Mouse (Mus musculus) right cerebral cortex, postnatal 25 days (tissue): ENCODE results near the gene Pygo2.

ENCODE experiments used
- DNase-seq: peaks from one replicate; pipeline ENCODE4 v3.0.0; 2022

Gene Pygo2

DNA sequence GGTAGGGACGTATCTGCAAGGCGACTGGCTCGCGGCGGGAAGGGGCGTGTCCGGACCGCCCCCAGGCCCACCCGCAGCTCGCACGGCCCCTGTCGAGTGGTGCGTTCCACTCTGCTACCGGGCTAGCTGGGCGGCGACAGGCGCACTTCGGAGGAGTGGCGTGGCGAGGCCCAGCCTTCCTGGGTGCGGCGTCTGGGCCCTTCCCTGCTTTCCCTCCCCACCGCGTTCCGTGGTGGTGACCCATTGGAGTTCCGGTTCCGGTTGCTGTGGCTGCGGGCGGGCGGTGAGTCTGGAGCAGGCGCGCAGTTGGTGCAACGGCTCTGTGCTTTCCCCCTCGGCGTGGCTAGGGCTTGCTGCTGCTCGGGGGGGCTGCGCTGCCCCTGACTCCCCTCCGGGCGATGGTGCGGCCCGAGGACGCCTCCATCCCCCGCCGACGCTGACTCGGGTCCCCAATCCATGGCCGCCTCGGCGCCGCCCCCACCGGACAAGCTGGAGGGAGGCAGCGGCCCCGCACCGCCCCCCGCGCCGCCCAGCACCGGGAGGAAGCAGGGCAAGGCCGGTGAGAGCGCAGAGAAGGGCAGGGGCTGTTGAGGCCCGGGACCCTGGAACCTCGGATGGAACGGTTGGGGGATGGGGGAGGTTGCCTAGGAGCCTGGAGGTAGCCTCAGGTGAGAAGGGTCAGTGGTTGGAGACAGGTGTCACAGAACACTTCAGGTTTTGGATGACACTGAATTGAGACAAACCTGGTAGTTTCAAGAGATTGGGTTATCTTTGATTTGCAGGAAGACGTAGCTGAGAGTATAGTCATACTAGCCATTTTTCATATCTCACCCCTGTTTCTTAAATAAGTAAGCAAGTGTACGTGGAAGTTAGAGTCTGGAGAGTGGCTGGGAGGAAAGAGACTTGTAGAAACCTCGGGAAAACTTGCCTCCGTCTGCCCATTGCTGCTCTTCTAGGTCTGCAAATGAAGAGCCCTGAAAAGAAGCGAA lies at the start of gene Pygo2:
Gene Pygo2, plus strand, starts transcription at position 44 of the 989 bp plus-strand sequence.
- DNase-seq = peak; percentile 98

GRCm38 (mm10) chr3:89380291-89380690 lies 49.7 kb upstream of the Pygo2 start:
- no peak for DNase-seq

DNA sequence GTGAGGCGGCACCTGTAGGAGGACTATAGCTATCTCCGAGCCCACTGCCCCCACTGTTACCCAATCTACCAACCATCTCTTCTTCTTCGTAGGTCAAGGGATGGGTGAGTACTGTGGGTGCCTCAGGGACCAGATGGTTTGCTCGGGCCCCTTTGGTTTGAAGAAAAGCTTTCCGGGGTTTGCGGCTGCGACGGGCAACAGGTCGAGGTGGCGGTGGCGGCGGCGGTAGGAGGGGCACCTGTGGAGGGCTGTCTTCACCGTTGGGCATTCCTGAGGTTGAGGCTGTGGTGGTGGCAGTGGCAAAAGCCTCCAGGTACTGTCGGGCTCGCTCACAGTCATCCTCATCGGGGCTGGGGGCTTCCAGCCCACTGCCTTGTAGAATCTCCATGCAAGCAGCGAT lies 49.3 kb upstream of the Pygo2 start:
- DNase-seq = no peak

GRCm38 (mm10) chr3:89381233-89381632 lies 48.8 kb upstream of the Pygo2 start:
- no peak for DNase-seq

DNA sequence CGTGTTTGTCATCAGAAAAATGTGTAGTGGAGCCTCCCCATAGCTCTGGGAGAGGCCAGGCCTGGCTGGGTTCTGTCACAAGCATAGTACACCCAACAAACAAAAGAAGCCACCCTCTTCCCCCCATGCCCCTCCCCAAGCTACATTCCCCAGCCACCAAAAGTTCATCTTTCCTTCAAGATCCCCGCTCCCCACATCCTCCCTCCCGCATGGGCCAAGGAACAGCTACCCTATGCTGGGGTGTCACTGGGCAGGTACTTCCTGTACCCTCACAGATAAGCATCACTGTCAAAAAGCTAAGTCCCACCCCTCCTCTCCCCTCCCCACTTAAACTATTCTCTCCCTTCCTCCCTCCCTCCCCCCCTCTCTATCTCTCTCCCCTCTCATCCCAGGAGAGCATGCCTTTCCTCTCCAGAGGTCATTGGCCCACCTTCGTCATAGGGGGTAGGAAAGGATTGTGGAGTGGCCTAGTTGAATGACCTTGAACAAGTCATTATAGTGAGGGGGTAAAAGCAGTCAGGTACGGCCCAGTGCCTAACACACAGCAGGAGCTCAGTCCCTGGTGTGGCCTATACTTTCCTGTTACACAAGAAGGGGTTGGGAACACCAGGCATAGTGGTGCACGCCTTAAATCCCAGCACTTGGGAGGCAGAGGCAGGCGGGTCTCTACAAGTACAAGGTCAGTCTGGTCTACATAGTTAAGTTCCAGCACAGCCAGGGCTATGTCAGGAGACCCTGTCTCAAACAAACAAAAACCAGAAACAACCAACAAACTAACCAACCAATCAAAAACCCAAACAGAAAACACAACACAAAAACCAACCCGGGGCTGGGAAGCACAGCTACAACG lies 47.8 kb upstream of the Pygo2 start:
- DNase-seq = no peak

DNA sequence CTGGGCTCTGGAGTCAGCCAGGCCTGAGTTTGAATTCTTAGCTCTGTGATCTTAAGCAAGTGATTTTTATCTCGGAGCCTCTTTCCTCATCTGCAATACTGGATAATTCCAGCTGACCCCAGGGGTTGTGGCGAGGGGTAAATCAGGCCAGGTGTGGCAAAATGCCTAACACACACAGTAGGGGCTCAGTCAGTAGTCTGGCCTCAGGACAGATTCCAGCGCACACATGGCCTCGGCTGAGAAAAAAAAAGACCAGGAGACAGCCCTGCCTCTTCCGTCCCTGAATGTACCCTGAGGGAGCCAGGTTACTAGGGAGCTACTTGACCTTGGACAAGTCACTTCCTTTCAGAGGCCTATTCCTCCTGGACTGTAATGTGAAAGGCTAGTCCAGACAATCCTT lies 47.1 kb upstream of the Pygo2 start:
- DNase-seq = no peak

- no peak for DNase-seq
Observed at GRCm38 (mm10) chr3:89383651-89384255, 46.3 kb upstream of the Pygo2 start.

DNA sequence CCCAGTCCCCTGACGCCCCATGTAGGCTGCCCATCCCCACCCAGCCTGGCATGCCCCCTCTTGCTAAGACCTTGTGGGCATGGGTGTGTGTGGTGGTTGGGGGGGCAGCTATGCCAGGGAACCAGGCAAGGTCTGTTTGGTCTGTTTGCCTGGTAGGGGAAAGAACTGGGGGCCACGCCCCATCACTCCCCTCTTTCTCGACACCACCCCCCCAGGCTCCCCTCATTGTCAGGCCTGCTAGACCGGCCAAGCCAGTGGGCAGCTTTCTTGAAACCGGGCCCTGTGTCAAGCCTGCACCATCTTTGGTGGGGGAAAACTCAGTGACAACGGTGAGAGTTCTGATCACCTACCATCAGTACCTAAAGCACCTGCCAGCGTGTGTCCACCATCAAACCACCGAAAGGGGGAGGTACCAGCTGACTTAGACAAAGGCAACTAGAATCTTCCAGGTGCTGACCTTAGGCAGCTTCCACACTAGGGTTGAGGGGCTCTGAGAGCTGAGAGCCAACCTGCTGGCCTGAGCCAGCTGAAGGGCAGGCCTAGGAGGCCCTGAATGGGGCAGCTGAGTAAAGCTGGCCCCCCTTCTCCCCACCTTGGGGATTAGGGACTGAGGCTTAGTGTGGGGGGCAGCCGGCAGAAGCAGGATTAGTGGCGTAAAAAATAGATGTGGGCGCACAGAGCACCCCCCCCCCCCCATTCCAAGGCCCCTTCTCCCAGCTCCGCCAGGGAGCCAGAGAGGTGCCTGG lies 45.5 kb upstream of the Pygo2 start:
- no peak for DNase-seq

DNA sequence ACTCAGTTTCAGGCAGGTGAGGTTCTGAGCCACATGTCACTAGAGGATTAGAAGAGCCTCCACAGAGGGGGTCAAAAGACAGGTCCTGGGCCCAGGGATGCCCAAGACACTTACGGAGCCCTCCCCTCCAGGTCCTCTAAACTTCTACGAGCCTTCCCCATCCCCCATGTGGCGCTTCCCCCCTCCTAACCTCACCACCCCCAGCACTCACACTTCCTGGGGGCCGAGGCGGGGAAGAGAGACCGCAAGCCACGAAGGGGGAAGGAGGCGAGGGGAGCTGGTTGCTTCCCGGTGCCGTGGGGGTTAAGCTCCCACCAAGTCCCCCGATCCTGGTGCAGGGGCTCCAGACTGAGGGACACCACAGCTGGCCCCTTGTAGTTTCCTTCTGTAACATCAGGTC lies 44.6 kb upstream of the Pygo2 start:
- no peak for DNase-seq

DNA sequence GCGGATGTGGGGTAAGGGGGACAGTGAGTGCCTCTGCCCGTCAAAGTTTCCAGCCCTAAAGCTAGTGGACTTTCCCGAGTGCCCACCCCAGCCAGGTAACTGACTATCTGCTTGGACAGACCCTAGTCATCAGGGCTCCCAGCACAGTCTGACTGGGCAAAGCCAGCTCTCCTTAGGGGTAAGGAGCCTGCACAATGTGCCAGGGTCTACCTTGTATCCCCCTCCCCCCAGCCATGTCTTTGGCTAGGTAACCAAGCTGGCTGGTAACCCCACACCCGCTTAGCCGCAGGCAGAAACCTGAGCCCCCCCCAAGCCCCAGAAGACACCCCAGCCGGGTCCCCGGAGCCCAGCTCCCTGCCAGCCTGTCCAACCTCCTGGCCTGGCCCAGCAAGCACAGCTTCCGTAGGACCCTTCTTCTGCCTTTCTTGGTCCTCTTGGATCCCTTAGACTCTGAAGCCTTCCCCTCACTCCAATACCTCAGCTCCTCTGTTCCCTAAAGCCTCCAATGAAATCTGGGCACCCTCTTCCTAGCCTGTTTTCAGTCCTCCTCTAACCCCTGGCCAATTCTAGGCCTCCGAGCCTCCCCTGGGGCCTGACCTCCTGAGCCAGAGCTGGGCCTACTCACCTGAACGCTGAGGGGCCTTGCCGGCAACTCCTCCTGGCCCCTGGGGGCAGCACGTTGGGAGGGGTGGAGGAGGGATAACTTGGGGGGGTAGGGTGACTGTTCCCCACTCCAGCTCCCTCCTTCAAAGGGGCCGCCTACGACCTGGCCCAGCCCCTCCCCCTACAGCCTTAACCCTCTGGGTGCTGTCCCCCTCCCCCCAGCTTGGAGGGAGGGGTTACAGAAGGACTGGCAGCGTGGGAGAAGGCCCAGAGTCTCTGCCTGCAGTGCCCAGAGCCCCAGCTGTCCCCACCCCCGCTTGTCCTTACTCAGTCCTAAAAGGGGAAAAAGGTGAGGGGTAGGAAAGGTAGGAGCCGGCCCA lies 43.3 kb upstream of the Pygo2 start:
- no peak for DNase-seq

- no peak for DNase-seq
Observed at GRCm38 (mm10) chr3:89387632-89388031, 42.4 kb upstream of the Pygo2 start.

GRCm38 (mm10) chr3:89388134-89388881 lies 41.7 kb upstream of the Pygo2 start:
- DNase-seq = no peak

DNA sequence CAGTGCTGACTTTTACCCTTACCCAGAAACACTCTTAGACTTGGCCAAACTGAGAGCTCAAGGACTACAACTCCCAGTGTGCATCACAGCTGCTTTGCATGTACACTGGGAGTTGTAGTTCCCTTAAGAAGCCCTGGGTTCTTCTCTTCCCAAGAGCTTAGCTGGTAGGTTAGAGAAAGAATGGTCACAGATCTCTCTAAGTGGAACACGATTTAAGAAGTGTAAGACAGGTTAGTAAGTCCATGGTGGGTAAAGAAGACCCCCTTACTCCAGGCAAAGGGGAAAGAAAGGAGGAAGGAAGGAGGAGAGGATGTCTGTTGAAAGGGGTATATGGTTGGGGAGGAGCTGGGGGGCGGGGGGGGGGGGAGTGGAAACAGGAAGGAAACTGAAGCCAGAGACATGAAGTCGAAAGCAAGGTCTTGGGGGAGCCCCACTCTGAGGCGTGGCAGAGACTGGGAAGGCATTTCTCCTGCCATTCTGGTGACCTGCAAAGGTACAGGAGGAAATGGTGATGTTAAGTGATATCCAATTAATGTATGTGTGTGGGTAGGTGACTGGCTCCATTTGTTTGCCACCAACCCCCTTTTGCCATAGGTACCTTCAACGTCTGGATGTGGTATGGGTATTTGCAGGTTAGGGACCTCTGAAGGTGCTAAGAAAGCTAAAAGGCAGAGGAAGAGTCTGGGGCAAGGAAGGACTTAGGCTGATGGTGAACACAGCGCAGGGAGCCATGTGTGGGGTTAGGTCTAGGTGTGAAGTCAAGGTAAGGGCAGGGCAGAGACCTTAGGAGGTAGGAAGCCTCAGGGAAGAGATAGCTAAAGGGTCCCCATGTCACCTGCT lies 40.9 kb upstream of the Pygo2 start:
- no peak for DNase-seq

GRCm38 (mm10) chr3:89390111-89390515 lies 39.9 kb upstream of the Pygo2 start:
- DNase-seq = no peak

DNA sequence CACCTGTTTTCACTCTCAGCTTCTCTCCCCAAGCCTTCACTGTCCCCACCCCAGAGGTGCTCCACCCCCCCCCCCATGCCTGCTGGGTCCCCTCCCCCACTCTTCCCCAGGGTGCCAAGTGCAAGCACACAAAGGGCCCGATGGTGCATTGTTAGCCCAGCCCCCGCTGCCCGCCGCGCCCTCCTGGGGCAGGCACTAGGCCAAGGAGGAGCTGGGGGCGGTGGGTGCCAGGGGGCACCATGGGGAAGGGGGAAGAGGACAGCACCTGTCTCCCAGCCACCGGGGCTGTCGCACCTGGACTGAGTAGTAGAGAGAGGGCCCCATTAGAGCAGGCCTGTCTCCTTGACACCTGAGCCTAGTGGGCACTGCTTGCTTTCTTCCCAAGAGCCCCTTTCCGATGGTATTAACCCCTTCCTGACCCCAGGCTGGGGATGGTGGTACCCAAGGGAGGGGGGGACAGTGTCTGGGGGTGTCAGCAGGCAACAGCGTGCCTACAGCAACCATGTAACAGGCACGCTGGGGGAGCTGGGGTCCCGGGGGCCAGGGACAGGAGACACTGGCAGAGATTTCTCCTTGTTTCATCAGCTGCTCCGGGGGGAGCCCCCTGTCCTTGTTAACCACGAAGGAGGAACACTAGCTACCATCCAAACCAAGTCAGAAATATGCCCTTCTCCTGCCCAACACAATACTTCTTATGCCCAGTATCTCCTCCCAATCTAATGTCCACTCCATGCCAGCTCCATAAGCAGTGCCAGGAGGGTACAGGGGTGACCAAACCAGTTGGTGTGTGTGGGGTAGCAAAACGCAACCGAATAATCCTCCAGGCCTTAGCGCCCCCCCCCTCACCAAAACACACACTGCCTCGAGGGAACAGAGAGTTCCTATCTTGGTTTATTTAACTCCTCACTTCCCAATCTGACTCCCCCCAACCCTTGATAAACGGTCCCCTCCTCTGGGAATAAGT lies 39.0 kb upstream of the Pygo2 start:
- no peak for DNase-seq

DNA sequence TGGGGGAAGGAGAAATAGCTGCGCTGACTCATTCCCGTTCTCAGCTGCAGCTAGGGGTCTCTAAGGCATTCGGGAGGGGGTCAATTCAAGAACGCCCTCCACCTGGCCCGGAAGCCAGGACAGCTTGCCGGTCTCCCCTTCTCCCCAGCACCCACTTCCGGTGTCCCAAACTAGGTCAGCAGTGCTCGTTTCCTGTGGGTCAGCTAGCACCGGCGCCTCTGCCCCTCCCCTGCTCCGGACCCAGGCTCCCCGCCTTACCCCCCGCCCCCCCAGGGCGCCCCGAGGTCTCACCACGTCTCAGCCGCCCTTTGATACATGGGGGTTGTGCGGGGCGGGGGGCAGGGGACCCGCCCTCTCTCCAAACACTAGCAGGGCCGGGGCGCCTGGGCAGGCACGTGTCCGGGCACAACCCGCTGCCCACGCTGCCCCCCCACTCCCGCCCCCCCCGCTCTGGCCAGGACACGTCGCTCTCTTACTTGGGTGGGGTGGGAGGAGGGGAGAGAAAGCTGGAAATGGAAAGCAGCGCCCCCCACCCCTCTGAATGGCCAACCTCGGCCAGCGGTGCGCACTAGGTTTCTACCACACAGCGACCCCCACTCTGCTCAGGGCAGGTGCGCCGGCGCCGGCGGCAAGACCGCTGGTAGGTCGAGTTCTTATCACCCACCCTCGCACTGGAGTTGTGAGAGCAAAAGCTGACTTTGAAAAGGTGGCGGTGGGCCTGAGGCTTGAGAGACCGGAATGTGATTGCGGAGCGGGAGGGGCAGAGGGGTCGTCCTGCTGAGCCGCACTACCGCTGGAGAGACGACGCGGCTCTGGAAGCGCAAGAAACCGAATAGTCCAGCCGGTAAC lies 38.1 kb upstream of the Pygo2 start:
- no peak for DNase-seq

- DNase-seq = no peak
Observed at GRCm38 (mm10) chr3:89392871-89393311, 37.1 kb upstream of the Pygo2 start.
